In the genomic region with DNA sequence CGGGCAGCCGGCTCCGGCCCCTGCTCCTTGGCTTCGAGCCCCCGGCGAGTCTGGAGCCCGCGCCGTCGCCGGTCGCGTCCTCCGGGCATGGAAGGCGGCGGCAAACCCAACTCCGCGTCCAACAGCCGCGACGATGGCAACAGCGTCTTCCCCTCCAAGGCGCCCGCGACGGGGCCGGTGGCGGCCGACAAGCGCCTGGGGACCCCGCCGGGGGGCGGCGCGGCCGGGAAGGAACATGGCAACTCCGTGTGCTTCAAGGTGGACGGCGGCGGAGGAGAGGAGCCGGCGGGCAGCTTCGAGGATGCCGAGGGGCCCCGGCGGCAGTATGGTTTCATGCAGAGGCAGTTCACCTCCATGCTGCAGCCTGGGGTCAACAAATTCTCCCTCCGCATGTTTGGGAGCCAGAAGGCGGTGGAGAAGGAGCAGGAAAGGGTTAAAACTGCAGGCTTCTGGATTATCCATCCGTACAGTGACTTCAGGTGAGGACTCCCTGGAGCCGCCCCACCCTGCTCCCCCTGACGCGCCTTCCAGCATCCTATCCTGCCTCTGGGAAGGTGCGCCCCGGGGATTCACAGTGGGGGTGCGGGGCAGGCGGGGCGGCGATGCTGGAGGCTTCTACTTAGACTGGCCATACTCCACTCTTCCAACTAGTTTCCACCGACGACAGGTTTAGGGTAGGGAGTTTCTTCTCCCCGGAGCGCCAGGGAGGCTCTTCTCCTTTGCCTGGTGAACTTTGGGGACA, we compare ENCODE assay signal across 8 mouse cellular contexts. TPM values are rescaled to one million over a fixed set of nuclear protein-coding genes. Genes with fewer than 3 reads are reported as not detected.
A peak's percentile ranks its signal among the peaks of the same experiment; 100 is the strongest.
DNase-seq lines count a peak whose midpoint lies in the region; ATAC-seq lines count a peak whose summit lies in the region.

No protein-coding gene starts in this region.

- intact Hi-C loops in left cerebral cortex, postnatal 4 days (cut with DNase I) = loop anchor here (2.0 to 5.0 kb wide), 4 partner anchors 198 to 745 kb away; no protein-coding TSS in a partner anchor

- peaks cover 19% of the 10 kb centered on the region for H3K4me1 ChIP-seq in forebrain, embryonic 15.5 days
- H3K4me1 ChIP-seq in neural tube, embryonic 13.5 days (replicated peaks) = peaks cover 15% of the 10 kb centered on the region

- H3K9ac ChIP-seq in forebrain, embryonic 15.5 days (replicated peaks) = peak overlapping the region; percentile 58
- peak overlapping the region; percentile 70 for H3K9ac ChIP-seq in neural tube, embryonic 13.5 days

- 0 out of 2 replicates have a peak, but pooled peaks cover 10% of the 10 kb centered on the region for H3K27me3 ChIP-seq in forebrain, embryonic 15.5 days
- H3K27me3 ChIP-seq in neural tube, embryonic 13.5 days = peaks cover 42% of the 10 kb centered on the region

- H3K4me2 ChIP-seq in forebrain, embryonic 15.5 days (replicated peaks) = peak overlapping the region; percentile 82
- peak overlapping the region; percentile 69 for H3K4me2 ChIP-seq in neural tube, embryonic 13.5 days

- H3K9me3 ChIP-seq in forebrain, embryonic 15.5 days = no peaks in the 10 kb centered on the region
- H3K9me3 ChIP-seq in neural tube, embryonic 13.5 days = no peaks in the 10 kb centered on the region

- WGBS in forebrain, embryonic 15.5 days = under 1% methylated on average over 51 of the region's 62 CpGs
- under 1% methylated on average over 52 of the region's 62 CpGs for WGBS in neural tube, embryonic 13.5 days

- ATAC-seq in forebrain, embryonic 15.5 days (replicated peaks) = peak; percentile 86
- ATAC-seq in neural tube, embryonic 13.5 days (ENCODE audit: low read depth) = peak; percentile 74

- H3K27ac ChIP-seq in forebrain, embryonic 15.5 days (replicated peaks) = peak overlapping the region; percentile 32
- H3K27ac ChIP-seq in neural tube, embryonic 13.5 days (replicated peaks) = no peak overlapping the region

- DNase-seq in layer of hippocampus, postnatal 36 days = peak; percentile 33 to 36
- DNase-seq in layer of hippocampus, adult 11-12 months (ENCODE audit: low spot score) = no peak
- DNase-seq in cerebellum, adult 9-11 months = peak; percentile 64
- peak; percentile 40 for DNase-seq in left cerebral cortex, postnatal 4 days
- DNase-seq in adrenal gland, postnatal 36 days = no peak
- DNase-seq in spleen, postnatal 36 days (ENCODE audit: low spot score in 2 of 2) = no peak

- H3K4me3 ChIP-seq in forebrain, embryonic 15.5 days = peak overlapping the region; percentile 80
- H3K4me3 ChIP-seq in neural tube, embryonic 13.5 days = peak overlapping the region; percentile 61

- H3K36me3 ChIP-seq in forebrain, embryonic 15.5 days = no peaks in the 10 kb centered on the region
- H3K36me3 ChIP-seq in neural tube, embryonic 13.5 days = no peaks in the 10 kb centered on the region

RNA-seq across cellular contexts. Expression of a gene that starts 0.7 kb away (rescaled TPM):
- 10 to 100 TPM; 38.9 to 40.1 TPM for total RNA-seq in layer of hippocampus, postnatal 36 days (2021)
- polyA plus RNA-seq in forebrain, embryonic 15.5 days (2015; fragmentation: Nextera tagmentation; extraction: Ambion mirVana) = 0.56 and 0.60 TPM in 2 replicates
- total RNA-seq in left cerebral cortex, postnatal 4 days (2021) = 10 to 100 TPM; 19.3 to 19.6 TPM
- 0.48 and 0.54 TPM in 2 replicates for polyA plus RNA-seq in neural tube, embryonic 13.5 days (2015; fragmentation: Nextera tagmentation; extraction: Ambion mirVana)
- under 1 TPM; 0.03 TPM for total RNA-seq in adrenal gland, postnatal 36 days (2021)

Comparison
In these comparisons a context has a peak if more than half of its experiments do, and no peak if none do; other contexts are left out.
1. DNase-seq: peak in layer of hippocampus, postnatal 36 days (2 of 2), cerebellum, adult 9-11 months (single experiment) and left cerebral cortex, postnatal 4 days (single experiment); none in layer of hippocampus, adult 11-12 months (single experiment), adrenal gland, postnatal 36 days (0 of 2) and spleen, postnatal 36 days (0 of 2).
2. RNA of a gene that starts 0.7 kb away (total RNA-seq): 38.9 to 40.1 TPM in layer of hippocampus, postnatal 36 days and 19.3 to 19.6 TPM in left cerebral cortex, postnatal 4 days; 0.03 TPM in adrenal gland, postnatal 36 days; every median in the first group is over 10 times any median in the second.